Mouse (Mus musculus) c-Kit-positive CD71-positive TER-119-positive erythroid progenitor cells, embryonic 14.5 days (primary cell): ENCODE results near the gene Smap1.
"Not testable (repeated sequence)": the region's sequence is repeated elsewhere in the genome, so short reads cannot be mapped to it uniquely, and the experiment has no call there.

Source experiments
- DNase-seq: peaks from one replicate; pipeline ENCODE4 v3.0.0-alpha.2; 2013; ENCODE audit warnings: low spot score

Smap1 gene

DNA sequence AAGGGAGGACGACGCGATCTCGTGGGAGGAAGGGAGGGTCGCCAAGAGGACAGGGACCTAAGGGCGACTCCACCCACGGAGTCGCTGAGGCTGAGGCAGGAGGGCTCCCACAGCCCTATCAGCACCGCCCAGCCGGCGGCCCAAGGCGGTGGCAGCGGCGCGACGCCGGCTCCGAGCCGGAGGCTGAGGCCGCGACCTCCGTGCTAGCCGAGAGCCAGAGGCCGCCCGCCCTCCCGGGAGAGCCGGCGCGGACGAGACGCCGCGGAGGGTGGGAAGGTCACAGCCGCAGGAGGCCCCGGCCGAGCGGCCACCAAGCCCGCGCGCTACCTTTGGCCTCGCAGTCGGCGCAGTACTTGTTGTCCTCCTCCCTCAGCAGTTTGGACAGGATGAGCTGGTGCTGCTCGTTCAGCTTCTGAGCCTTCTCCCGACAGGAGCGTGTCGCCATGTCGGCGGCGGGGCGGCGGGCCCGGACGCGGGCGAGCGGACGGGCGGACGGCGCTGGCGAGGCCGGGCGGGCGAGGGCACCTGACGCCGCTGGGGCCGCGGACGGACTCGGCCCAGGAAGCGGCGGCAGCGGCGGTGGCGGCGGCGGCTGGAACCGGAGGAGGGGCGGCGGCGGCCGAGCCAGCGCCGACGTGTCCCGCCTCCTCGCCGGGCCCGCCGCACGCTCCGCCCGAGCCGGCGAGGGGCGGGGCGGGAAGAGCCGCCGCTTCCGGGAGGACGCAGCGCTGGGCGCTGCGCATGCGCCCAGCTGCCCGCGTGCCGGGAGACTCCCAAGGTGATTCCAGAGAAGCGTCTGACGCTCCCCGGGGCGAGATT, at the start of gene Smap1:
Gene Smap1, minus strand, starts transcription at position 607 of the 819 bp plus-strand sequence.
- DNase-seq, result peak; percentile 79

DNA sequence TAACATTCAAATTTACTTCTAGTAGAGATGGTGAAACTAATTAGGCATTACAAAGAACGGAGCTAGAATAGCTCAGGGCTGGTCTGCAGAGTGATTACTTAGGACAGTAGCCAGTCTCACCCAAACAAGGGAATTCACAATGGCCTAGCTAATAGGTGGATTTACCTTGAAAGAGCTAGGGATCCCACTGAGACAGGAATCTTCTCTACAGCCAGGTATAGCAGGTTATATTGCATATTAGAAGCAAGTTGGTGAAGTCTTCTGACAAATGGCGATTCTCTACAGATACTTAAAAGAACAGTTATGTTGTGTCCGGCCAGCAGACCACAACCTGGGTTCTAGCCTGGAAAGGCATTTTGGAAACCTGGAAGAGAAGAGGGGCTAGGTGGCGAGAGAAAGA, 49.0 kb upstream of the Smap1 start:
- not testable (repeated sequence) for DNase-seq

DNA sequence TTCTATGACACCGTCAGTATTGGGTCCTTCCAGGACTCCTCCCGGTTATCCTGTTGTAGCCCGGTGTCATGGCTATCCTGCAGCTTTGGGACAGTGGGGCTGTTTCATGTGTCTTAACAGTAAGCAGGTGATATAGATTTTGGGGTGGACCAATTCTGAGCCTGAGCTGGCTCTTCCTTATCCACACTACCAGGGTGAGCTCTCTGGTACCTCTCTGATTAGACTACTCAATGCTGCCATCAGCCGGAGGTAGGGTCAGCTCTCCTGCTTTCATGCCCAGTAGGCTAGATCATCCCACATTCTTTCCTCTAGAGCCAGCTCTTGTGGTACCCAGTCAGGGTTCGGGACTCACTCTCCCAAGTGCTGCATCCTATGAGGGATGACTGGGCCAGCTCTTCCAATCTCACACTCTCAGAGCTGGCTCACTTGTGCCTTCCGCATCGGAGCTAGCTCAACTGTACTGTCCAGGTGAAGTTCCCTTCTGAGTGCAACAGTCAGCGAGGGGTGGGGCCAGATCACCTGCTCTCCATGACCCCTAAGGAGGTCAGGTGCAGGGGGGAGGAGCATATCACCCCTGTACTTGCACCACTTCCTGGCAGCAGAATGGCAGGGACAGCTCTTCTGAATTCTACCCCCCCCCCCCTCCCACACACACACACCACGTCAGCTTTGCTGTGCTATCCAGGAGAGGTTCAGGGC, 46.1 kb upstream of the Smap1 start:
- no peak for DNase-seq

DNA sequence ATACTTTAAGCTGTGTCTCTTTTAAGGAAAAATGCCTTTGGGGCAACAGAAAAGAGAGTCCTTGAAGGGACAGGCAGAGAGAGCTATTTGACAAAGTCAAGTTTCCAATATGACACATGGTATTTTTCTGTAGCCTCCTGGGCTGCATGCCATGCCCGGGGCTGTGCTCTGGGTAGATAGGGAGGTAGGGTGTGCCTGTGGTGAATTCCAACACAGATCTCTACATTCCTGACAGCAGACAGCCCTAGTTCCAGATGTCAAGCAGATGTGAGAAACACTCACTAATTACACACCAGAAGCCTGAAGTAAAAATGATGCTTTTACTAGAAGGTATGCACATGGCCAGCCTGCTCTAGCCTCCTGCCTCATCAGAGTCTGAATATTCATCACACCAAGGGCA, 44.1 kb upstream of the Smap1 start:
- DNase-seq, result peak; percentile 37

DNA sequence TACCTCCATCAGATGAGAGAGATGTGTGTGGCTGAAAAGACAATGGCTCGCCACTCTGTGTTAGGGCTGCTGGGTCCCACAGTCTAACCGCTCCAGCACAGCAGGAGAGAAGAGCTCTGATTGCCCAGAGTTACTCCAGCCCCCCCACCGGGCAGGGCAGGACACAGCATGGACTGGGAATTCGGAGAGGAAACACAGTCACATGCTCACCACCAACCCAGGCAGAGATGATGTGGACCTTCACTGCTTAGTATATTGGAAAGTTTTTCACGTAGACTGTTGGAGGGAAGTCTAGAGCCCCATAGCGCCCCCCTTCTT, 37.3 kb upstream of the Smap1 start:
- DNase-seq, result no peak

DNA sequence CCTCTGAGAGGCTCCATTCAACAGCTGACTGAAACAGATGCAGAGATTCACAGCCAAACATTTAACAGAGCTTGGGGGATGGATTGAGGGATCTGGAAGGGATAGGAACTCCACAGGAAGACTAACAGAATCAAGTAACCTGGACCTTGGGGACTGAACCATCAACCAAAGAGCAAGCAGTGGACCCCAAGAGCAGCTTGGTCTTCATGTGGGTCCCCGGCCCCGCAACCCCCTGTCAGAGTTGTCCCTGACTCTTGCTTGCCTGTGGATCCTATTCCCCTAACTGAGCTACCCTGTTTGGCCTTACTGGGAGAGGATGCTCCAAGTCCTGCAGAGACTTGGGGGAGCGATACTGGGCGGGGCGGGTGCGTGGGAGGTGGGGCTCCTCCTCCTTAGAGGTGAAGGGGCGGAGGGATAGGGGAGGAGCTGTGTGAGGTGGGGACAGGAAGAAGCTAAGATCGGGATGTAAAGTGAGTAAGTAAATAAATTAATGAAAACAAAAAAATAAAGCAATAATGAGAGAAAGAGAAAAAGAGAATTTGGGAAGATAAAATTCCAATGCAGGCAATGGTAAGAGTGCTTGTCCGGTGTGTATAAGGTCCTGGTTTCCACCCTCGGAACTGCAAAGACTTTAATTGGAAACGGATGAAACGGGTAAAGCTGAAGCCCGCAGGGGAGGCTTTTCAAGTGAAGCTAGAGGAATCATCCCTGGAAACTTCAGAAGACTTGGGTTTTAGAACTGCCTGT, 36.7 kb upstream of the Smap1 start:
- DNase-seq, result peak; percentile 9

DNA sequence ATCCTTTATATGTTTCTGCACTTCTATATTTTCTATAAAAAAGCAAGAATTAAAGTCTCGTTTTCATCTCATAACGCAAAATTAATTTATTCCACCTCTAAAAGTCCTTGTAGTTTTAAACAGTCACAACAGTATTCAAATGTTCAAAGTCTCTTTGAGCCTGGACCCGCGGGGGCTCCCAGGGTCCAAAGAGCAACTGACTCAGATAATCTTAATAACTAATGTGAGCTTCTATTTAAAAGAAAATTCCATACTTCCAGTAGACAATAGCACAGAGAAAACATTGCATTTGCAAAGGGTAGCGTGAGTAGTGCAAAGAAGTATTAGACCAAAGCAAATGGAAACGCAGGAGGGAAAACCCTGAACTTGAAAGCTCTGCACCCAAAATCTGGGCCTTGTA, 36.0 kb upstream of the Smap1 start:
- DNase-seq, result no peak

DNA sequence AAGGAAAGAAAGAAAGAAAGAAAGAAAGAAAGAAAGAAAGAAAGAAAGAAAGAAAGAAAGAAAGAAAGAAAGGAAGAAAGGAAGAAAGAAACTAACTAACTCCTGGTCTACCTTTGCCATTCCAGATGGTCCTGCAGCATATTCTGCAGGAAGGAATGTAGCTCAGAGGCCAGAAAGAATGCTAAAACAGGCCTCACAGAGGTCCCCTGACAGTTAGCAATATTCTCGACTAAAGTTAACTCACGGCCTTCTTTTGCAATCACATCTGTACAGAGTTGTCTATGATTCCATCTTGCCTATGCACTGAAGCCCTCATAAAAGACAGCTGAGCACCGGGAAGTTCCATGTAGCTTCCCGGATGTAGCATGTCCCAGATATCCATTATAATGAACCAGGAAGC, 33.4 kb upstream of the Smap1 start:
- DNase-seq, result no peak

DNA sequence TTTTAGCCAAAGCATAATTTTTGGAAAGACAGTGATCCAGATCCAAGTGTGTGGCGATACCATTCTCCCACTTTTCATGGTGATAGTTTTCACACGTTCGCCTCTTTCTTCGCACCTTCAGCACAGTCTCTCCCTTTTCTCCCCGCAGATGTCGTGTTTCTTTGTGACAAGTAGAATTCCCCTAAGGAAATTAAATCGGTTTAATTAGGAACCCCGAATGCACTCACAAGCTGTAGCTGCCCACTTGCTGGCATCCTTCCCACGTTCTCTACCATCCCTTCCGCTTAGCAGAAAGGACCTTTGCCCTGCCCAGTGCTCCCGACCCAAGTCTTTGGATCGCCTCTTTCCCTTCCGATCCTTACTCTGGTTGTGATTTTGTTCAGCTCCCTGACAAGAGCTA, 31.8 kb upstream of the Smap1 start:
- no peak for DNase-seq

DNA sequence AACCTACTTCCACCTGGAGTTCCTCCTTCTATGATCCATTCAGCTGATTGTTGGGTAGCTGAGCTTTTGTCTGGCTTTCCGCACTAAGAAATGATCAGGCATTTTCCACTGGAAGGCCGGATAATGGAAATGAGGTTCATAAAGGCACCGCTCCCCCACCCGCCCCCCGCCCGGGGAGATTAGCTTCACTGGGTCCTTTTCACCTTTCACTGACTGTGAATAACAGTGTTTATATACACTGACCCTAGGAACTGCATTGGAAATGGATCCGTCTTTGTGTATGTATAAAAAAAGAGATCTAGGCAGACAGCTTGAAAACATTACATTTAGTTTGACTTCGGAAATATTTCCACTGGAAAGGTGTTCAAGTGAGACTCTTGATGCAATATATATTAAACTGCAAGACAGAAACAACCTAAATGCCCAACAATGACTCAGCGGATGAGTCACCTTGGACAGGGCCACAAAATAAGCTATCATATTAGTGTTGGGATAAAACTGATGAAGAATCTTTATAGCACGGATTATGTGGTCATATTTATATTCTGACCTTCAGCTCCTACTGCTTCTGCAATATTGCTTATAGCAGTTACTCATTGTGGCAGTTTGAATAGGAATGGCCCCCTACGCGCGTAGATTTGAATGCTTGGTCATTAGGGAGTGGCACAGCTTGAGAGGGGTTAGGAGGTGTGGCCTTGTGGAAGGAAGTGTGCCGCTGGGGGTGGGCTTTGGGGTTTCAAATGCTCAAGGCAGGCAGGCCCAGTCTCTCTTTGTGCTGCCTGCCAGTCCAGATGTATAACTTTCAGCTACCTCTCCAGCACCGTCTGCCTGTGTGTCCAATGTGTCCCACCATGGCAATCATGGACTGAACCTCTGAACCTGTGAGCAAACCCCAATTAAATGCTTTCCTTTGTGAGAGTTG, 26.9 kb upstream of the Smap1 start:
- DNase-seq, result no peak

DNA sequence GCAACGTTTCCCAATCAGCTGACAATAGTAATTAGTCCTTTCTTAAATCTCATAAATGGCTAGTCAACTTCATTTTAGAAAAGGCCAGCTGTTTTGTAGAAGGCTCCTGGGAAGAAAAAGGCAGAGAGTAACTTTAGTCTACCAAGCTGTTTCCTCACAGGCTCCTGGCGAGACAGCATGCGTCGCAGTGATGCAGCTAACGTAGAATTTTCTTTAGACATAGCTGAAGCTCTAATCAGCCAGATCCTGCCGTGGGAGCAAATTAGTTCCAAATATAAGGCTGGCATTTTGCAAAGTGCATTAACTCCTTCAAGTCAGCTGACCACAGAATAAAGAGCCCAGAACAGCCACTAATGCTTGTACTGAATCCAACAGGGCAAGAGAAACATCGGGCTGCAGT, 26.2 kb upstream of the Smap1 start:
- no peak for DNase-seq

DNA sequence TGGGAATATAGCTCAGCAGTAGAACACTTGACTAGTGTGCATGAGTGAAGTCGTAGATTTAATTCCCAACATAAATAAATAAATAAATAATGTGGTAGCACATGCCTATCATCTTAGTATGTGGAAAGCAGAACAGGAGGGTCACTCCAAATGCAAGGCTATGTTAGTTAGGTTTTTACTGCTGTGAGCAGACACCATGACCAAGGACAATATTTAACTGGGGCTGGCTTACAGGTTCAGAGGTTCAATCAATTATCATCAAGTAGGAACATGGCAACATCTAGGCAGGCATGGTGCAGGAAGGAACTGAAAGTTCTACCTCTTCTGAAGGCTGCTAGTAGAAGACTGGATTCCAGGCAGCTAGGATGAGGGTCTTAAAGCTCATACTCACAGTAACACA, 22.0 kb upstream of the Smap1 start:
- no peak for DNase-seq

DNA sequence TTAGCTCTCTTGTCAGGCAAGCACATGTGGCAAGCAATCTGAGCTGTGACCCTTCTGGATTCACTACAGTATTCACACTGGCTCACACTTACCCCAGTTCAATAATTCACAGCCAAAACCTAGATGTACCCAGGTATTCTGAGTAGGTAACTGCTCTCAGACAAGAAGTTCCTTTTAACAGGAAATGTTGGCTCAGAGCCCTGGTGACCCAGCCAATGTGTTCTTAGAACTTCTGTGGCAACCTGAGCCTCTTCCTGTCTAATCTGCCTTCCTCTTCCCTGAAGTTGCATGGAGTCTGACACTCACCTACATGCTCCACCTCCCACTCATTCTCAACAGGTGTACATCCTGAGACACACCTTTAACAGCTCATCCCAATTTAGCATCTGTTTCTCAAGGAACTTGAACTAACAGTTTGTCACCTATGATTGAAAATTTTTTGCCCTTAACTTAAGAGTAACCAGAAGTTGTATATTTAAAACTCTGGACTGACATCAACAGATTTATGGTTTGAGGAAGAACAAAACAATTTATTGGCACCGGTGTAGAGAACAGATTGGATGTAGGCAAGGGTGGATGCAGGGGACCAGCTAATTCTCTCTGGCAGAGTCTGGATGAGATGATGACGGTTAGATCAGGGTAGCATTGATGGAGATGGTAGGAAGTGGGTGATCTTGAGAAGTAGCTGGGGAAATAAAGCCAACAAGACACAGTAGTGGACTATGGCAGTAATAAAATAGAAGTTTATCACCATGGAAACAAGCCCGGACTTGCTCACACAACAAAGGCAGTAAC, 21.2 kb upstream of the Smap1 start:
- no peak for DNase-seq

DNA sequence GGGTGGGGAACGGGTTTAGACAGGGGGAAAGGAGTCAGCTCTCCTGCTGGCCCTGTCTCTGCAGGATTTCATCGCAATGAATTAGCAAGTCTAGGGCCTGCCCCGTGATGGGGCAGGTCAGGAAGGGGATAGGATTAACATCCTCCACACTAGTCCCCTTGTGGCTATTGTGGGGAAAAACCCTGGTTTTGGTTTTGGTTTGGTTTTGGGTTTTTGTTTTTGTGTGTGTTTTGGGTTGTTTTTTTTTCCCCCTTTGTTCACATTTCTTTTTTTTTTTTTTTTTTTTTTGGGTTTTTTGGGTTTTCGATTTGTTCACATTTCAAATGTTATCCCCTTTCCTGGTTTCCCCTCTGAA, 13.3 kb upstream of the Smap1 start:
- DNase-seq, result no peak

DNA sequence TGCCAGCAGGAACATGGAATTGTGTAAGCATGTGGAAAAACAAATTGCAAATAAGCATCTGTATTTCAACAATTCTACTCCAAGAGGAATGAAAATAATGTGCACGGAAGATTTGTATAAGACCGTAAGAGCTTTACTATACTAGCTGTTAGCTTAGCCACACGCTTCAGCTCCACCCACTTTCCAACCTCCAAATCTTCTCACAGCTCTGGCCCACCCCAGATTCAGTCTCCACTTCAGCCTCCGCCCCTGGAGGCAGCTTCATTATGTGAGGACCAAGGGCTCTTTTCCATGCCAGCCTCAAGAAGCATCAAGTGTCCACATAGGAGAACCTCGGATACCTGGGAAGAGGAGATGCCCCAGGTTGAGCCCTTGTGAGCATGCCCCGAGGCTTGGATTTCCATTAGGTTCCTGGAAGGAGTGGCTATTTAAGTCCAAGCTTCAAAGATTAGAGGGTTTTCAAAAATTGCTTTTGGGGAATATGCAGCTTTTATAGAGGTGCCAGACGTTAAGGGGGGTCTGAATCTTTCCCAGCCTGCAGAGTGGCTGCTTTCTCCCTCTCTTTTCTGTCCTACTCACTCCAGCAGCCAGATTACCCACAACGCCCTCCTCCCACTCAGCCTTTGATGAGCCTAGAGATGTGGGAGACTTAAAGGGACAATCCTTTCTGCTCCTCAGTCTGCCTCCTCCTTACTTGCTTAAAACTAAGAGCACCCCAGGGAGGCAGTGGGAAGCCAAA, 12.7 kb upstream of the Smap1 start:
- no peak for DNase-seq

DNA sequence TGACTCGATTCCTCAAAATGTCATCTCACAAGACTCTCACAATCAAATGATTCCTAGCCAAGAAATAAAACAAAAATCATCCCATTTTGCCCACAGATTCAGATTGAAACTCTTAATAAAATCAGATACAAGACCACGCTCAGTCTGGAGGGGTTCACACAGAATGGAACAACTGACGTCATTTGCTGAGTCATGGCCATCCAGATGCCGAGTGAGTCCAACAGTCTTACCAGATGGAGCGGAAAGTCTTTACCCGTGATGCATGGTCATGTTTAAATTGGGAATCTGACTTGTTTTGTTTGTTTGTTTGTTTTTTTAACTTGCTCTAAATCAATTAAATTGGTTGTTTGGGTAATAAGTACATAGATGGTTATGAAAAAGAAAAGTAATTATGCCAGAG, 7.3 kb upstream of the Smap1 start:
- no peak for DNase-seq

DNA sequence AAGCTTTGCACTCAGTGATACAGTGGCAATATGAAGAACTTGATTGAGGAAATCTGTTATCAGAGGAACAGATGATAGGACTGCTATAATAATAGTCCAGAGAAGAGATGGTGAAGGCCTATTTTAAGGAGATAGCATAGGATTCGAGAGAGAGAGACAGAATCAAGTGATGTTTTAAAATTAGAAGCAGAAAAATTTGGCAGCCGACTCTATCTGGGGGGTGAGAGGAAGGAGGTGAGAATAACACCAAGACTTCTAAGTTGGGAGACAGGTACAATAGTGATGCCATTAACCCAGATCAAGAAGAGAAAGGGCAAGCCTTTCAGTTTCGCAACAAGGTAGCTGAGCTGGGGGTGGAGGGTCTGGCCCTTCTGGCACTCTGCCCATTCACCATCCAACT, 6.3 kb upstream of the Smap1 start:
- no peak for DNase-seq

DNA sequence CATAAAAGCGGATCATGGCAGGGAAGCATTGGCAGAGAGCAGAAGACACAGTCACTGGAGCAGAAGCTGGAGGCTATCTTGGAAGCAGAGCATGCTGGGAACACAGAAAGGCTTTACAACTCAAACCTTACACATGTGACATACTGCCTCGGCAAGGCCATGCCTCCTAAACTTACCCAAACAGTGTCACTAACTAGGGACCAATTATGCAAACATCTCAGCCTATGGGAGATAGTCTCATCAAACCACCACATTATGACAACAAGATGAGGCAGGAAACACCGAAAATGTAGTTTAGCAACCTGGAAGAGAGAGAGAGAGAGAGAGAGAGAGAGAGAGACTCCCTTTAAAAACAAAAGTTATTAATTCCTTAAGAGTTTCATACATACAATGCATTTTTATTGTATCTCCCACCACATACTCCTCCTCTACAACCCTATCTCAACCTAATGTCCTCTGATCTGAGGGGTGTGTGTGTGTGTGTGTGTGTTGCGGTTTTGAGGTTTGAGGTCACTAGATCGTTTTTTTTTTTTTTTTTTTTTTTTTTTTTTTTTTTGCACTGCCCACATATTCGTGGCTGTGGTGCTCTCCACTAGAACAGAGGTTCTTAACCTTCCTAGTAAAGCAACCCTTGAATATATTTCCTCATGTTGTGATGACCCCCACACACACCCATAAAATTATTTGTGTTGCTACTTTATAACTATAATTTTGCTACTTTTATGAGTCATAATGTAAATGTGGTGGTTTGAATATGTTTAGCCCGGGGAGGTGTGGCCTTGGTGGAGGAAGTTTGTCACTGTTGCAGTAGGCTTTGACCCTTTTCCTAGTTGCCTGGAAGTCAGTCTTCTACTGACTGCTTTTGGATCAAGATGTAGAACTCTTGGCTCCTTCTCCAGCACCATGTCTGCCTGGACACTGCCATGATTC, 1.9 kb upstream of the Smap1 start:
- DNase-seq, result no peak

DNA sequence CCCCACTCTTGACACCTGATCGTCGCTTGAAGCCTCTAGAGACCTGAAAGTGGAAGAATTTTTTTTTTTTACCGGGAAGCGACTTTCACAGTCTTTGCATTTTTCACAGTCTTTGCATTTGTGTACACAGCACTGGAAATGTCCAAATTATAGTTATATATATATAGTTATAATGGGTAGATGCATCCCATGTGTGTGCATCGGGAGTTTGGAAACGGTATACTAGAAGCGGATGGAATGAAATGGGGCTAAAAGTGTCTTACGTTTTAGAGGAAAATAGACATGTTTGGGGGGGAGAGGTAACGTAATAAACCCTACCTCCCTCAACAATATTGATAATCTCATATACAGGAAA, 390 bp upstream of the Smap1 start:
- no peak for DNase-seq

DNA sequence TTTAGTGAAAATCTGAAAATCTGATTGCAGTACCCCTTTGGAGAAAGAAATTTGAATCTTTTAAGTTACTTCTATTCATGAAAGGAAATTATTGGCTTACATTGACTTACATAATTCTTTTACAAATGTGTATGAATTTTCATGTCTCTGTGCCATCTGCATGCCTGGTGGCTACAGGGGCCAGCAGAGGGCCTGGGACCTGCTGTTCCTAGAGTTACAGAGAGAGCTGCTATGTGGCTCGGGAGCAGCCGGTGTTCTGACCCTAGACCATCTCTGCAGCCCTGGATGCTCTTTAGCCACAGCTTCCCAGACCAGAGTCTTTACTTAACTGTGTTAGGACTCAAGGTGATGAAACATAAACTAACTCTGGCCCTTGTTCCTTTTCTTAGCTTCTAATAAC, 1.8 kb downstream of the Smap1 start:
- DNase-seq, result no peak
